Mouse (Mus musculus) right cerebral cortex, postnatal 36 days (tissue): ENCODE measurements at regions not wholly inside any gene's neighbourhood (a gene's known extent, or its start where the extent isn't known, plus 50 kb on each side); places are given as distances from the start of the nearest gene placed in this dataset.

Experiments
- DNase-seq, 2 experiments: peaks; one replicate each; pipeline ENCODE4 v3.0.0; 2022; ENCODE audit warnings: low spot score in 2 of 2, mixed read lengths in 1 of 2

DNA sequence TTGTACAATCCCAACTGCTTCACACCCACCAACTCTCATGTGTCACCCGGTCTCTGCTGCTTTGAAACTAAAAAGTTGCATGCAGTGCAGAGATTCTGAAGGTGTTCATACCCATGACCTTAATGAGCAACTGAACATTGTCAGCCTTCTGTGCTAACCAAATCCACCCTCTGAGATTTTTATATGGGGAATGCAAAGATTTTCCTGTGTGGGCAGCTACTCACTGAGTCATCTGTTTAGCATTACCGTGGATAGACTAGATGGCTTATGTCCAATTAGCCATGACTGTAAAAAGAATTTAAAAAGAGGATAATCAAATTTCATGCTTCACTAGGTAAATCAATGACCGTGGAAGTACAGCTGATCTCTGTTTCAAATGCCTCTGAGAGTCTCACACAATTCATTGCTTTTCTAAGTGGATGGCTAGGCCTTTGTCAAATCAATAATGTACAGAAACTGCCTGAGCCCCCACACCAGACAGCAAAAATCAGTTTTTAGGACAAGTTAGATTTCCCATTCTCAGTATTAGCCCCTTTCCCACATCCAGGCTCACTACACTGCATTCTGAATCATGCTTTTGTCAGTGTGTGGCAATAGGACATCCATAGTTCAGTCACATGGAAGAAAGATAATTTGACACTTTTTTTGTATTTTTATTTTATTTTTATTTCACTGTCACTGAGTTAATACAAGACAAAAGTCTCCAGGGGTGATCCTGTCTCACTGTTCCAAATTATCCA lies 781.8 kb upstream of the Ins1 start:
- DNase-seq: peak; percentile 11 to 38
